Mouse (Mus musculus): Measurements from ENCODE around the gene Slc10a1. TPM values are rescaled to one million over a fixed set of nuclear protein-coding genes. Genes with fewer than 3 reads are reported as not detected.

Slc10a1 gene
- polyA plus RNA-seq, 1 experiment from 2014 or later: 1.3 TPM

- Histone ChIP-seq H3K27me3 (ENCODE audit: control insufficient read depth, insufficient read depth, low read length) (no peaks in the 10 kb centered on the region), H3K36me3 (ENCODE audit: control insufficient read depth, insufficient read depth, low read length) (no peaks in the 10 kb centered on the region), H3K4me3 (replicated peaks; ENCODE audit: low read length) (no peak overlapping the region), H3K9ac (ENCODE audit: low read length) (no peak overlapping the region), H3K4me1 (ENCODE audit: control insufficient read depth, insufficient read depth, low read length) (no peaks in the 10 kb centered on the region), H3K4me2 (ENCODE audit: low read depth, low read length) (no peak overlapping the region), H3K27ac (ENCODE audit: low read length) (no peak overlapping the region), H3K9me3 (replicated peaks; ENCODE audit: control insufficient read depth, low read length) (no peaks in the 10 kb centered on the region)
- 74% methylated on average over 11 of the region's 11 CpGs for WGBS
- no peak for ATAC-seq (ENCODE audit: insufficient read depth, low FRiP score)
These were observed 7.6 kb upstream of the Slc10a1 start for GRCm38 (mm10) chr12:80975939-80976671.

GRCm38 (mm10) chr12:80971756-80972155, 3.3 kb upstream of the Slc10a1 start:
- Histone ChIP-seq H3K4me1 (ENCODE audit: control insufficient read depth, insufficient read depth, low read length) (no peaks in the 10 kb centered on the region), H3K36me3 (ENCODE audit: control insufficient read depth, insufficient read depth, low read length) (no peaks in the 10 kb centered on the region), H3K27me3 (ENCODE audit: control insufficient read depth, insufficient read depth, low read length) (no peaks in the 10 kb centered on the region), H3K9ac (ENCODE audit: low read length) (no peak overlapping the region), H3K4me3 (replicated peaks; ENCODE audit: low read length) (no peak overlapping the region), H3K9me3 (replicated peaks; ENCODE audit: control insufficient read depth, low read length) (no peaks in the 10 kb centered on the region), H3K27ac (ENCODE audit: low read length) (no peak overlapping the region), H3K4me2 (ENCODE audit: low read depth, low read length) (no peak overlapping the region)
- ATAC-seq (ENCODE audit: insufficient read depth, low FRiP score): no peak
- WGBS: 35% methylated on average over 3 of the region's 3 CpGs

- no peaks in the 10 kb centered on the region for H3K4me1 ChIP-seq (ENCODE audit: control insufficient read depth, insufficient read depth, low read length)
- H3K9ac ChIP-seq (ENCODE audit: low read length): no peak overlapping the region
- ATAC-seq (ENCODE audit: insufficient read depth, low FRiP score): no peak
- no peaks in the 10 kb centered on the region for H3K27me3 ChIP-seq (ENCODE audit: control insufficient read depth, insufficient read depth, low read length)
- no peak overlapping the region for H3K4me2 ChIP-seq (ENCODE audit: low read depth, low read length)
- H3K36me3 ChIP-seq (ENCODE audit: control insufficient read depth, insufficient read depth, low read length): no peaks in the 10 kb centered on the region
- H3K4me3 ChIP-seq (replicated peaks; ENCODE audit: low read length): no peak overlapping the region
- no peak overlapping the region for H3K27ac ChIP-seq (ENCODE audit: low read length)
- 75% methylated on average over 8 of the region's 8 CpGs for WGBS
- no peaks in the 10 kb centered on the region for H3K9me3 ChIP-seq (replicated peaks; ENCODE audit: control insufficient read depth, low read length)
These were observed 1.7 kb upstream of the Slc10a1 start for GRCm38 (mm10) chr12:80970181-80970705.

GRCm38 (mm10) chr12:80967918-80968317, 587 bp downstream of the Slc10a1 start:
- Histone ChIP-seq H3K27me3 (ENCODE audit: control insufficient read depth, insufficient read depth, low read length) (no peaks in the 10 kb centered on the region), H3K4me1 (ENCODE audit: control insufficient read depth, insufficient read depth, low read length) (no peaks in the 10 kb centered on the region), H3K36me3 (ENCODE audit: control insufficient read depth, insufficient read depth, low read length) (no peaks in the 10 kb centered on the region), H3K27ac (ENCODE audit: low read length) (no peak overlapping the region), H3K9ac (ENCODE audit: low read length) (no peak overlapping the region), H3K4me3 (replicated peaks; ENCODE audit: low read length) (no peak overlapping the region), H3K9me3 (replicated peaks; ENCODE audit: control insufficient read depth, low read length) (no peaks in the 10 kb centered on the region), H3K4me2 (ENCODE audit: low read depth, low read length) (no peak overlapping the region)
- 86% methylated on average over 9 of the region's 9 CpGs for WGBS
- no peak for ATAC-seq (ENCODE audit: insufficient read depth, low FRiP score)

GRCm38 (mm10) chr12:80966059-80966838, 2.3 kb downstream of the Slc10a1 start:
- no peak overlapping the region for H3K9ac ChIP-seq (ENCODE audit: low read length)
- H3K27me3 ChIP-seq (ENCODE audit: control insufficient read depth, insufficient read depth, low read length): no peaks in the 10 kb centered on the region
- 71% methylated on average over 11 of the region's 11 CpGs for WGBS
- ATAC-seq (ENCODE audit: insufficient read depth, low FRiP score): no peak
- H3K9me3 ChIP-seq (replicated peaks; ENCODE audit: control insufficient read depth, low read length): no peaks in the 10 kb centered on the region
- H3K4me2 ChIP-seq (ENCODE audit: low read depth, low read length): no peak overlapping the region
- no peak overlapping the region for H3K4me3 ChIP-seq (replicated peaks; ENCODE audit: low read length)
- no peaks in the 10 kb centered on the region for H3K36me3 ChIP-seq (ENCODE audit: control insufficient read depth, insufficient read depth, low read length)
- no peak overlapping the region for H3K27ac ChIP-seq (ENCODE audit: low read length)
- H3K4me1 ChIP-seq (ENCODE audit: control insufficient read depth, insufficient read depth, low read length): no peaks in the 10 kb centered on the region

- Histone ChIP-seq H3K9ac (ENCODE audit: low read length) (no peak overlapping the region), H3K4me1 (ENCODE audit: control insufficient read depth, insufficient read depth, low read length) (no peaks in the 10 kb centered on the region), H3K27ac (ENCODE audit: low read length) (no peak overlapping the region), H3K4me3 (replicated peaks; ENCODE audit: low read length) (no peak overlapping the region), H3K27me3 (ENCODE audit: control insufficient read depth, insufficient read depth, low read length) (no peaks in the 10 kb centered on the region), H3K4me2 (ENCODE audit: low read depth, low read length) (no peak overlapping the region), H3K9me3 (replicated peaks; ENCODE audit: control insufficient read depth, low read length) (no peaks in the 10 kb centered on the region), H3K36me3 (ENCODE audit: control insufficient read depth, insufficient read depth, low read length) (0 out of 2 replicates have a peak, but pooled peaks cover 12% of the 10 kb centered on the region)
- WGBS: 62% methylated on average over 4 of the region's 4 CpGs
- ATAC-seq (ENCODE audit: insufficient read depth, low FRiP score): no peak
These were observed 5.9 kb downstream of the Slc10a1 start for GRCm38 (mm10) chr12:80962566-80962965.

- Histone ChIP-seq H3K27me3 (ENCODE audit: control insufficient read depth, insufficient read depth, low read length) (no peaks in the 10 kb centered on the region), H3K9ac (ENCODE audit: low read length) (no peak overlapping the region), H3K4me2 (ENCODE audit: low read depth, low read length) (no peak overlapping the region), H3K4me1 (ENCODE audit: control insufficient read depth, insufficient read depth, low read length) (no peaks in the 10 kb centered on the region), H3K9me3 (replicated peaks; ENCODE audit: control insufficient read depth, low read length) (no peaks in the 10 kb centered on the region), H3K36me3 (ENCODE audit: control insufficient read depth, insufficient read depth, low read length) (peaks cover 20% of the 10 kb centered on the region), H3K27ac (ENCODE audit: low read length) (no peak overlapping the region), H3K4me3 (replicated peaks; ENCODE audit: low read length) (no peak overlapping the region)
- no peak for ATAC-seq (ENCODE audit: insufficient read depth, low FRiP score)
- 81% methylated on average over 4 of the region's 4 CpGs for WGBS
These were observed 10.5 kb downstream of the Slc10a1 start for GRCm38 (mm10) chr12:80957961-80958360.

- H3K36me3 ChIP-seq (ENCODE audit: control insufficient read depth, insufficient read depth, low read length): peaks cover 31% of the 10 kb centered on the region
- no peak overlapping the region for H3K4me2 ChIP-seq (ENCODE audit: low read depth, low read length)
- H3K9ac ChIP-seq (ENCODE audit: low read length): no peak overlapping the region
- 85% methylated on average over 3 of the region's 3 CpGs for WGBS
- H3K4me3 ChIP-seq (replicated peaks; ENCODE audit: low read length): no peak overlapping the region
- H3K4me1 ChIP-seq (ENCODE audit: control insufficient read depth, insufficient read depth, low read length): no peaks in the 10 kb centered on the region
- H3K27me3 ChIP-seq (ENCODE audit: control insufficient read depth, insufficient read depth, low read length): no peaks in the 10 kb centered on the region
- H3K27ac ChIP-seq (ENCODE audit: low read length): no peak overlapping the region
- no peak for ATAC-seq (ENCODE audit: insufficient read depth, low FRiP score)
- H3K9me3 ChIP-seq (replicated peaks; ENCODE audit: control insufficient read depth, low read length): no peaks in the 10 kb centered on the region
These were observed 12.5 kb downstream of the Slc10a1 start for GRCm38 (mm10) chr12:80956039-80956438.

GRCm38 (mm10) chr12:80952526-80952925, 16.0 kb downstream of the Slc10a1 start:
- no peak overlapping the region for H3K4me2 ChIP-seq (ENCODE audit: low read depth, low read length)
- H3K27ac ChIP-seq (ENCODE audit: low read length): no peak overlapping the region
- no peaks in the 10 kb centered on the region for H3K9me3 ChIP-seq (replicated peaks; ENCODE audit: control insufficient read depth, low read length)
- peaks cover 34% of the 10 kb centered on the region for H3K36me3 ChIP-seq (ENCODE audit: control insufficient read depth, insufficient read depth, low read length)
- H3K9ac ChIP-seq (ENCODE audit: low read length): no peak overlapping the region
- 91% methylated on average over 1 of the region's 1 CpGs for WGBS
- H3K4me1 ChIP-seq (ENCODE audit: control insufficient read depth, insufficient read depth, low read length): peaks cover 5% of the 10 kb centered on the region
- H3K4me3 ChIP-seq (replicated peaks; ENCODE audit: low read length): no peak overlapping the region
- H3K27me3 ChIP-seq (ENCODE audit: control insufficient read depth, insufficient read depth, low read length): no peaks in the 10 kb centered on the region
- no peak for ATAC-seq (ENCODE audit: insufficient read depth, low FRiP score)
